Mouse (Mus musculus): ENCODE measurements around the gene Riiad1.

The Riiad1 gene

DNA sequence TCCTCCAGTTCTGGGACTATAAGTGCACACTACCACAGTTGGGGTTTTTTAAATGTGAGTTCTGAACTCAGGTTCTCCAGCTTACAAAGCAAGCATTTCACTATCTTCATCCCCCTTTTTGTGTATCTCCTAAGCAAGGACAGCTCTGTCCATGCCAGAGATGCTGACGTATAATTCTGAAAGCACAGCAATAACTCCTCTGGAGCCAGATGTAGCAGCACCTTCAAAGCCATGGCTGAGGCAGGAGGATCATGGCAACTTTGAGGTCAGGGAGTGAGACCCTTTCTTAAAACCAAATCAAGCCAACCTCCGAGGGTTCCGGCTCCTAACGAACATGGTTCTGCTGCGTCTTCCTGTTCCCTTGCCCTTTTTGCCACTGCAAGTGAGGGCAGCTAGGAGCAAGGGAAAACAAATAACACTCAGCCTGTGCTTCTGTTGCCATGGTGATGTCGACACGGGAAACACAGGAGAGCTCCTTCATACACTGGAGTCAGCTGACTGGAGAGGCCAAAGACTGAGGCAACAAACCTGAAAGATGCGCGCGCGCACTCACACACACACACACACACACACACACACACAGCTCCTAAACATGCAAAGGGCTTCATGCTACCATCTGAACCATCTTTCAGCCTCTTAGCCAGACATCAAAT, 16.1 kb downstream of the Riiad1 start:
- DNase-seq (ENCODE audit: low spot score in 2 of 2) = no peak

DNA sequence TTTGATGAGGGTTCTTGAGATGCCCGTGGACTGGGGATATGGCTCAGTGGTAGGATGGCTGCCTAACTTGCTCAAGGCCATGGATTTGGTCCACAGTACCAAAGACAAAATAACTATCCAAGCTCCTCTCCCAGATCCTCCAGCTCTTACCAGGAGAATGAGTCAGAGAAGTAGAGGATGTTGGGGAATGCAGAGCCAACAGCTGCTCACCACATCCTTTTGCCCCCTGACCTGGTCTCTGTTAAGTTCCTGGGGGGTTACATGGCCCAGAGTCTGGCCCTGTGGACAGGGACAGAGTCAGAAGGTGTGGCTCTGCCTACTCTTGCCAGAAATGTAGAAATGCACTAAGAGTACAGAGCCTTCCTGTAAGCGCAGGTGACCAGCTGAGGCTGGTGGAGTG, 20.3 kb downstream of the Riiad1 start:
- no peak for DNase-seq (ENCODE audit: low spot score in 2 of 2)

DNA sequence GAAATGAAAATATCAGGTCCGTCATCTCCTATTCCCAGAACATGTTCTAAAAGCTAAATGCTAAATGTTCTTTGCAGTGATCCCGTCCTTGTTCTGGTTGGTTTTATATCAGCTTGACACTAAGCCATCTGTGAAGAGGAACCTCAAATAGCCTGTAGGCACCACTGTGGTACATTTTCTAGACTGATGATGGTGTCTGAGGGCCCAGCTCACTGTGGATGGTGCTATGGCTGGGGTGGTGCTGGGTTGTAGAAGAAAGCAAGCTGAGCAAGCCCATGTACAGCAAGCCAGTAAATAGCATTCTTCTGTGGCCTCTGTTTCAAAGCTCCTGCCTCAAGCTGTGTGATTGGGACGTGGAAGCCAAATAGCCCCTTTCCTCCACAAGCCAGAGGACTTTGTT, 23.1 kb downstream of the Riiad1 start:
- no peak for DNase-seq (ENCODE audit: low spot score in 2 of 2)

DNA sequence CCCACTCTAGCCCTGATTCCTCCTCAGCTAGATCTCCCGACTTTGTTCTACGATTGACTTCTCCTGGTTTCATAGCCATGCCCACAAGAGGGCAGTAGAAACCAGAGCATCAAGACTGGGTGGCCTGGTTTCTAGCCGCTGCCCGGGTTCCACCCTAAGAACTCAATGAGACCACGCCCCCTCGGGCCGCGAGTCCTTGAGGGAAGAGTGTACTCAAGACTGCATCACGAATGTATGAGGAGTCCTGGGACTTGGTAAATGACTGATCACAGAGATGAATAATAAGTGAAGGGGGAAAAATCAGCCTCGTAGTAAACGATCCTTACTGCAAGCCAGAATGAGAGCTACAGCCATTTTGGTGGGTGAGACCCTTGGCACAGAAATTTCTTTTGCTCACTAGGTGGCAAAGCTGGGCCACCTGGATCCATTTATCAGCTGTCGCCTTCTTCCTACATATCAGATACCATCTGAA, 23.6 kb downstream of the Riiad1 start:
- DNase-seq (ENCODE audit: low spot score in 2 of 2) = peak; percentile 61 to 71

DNA sequence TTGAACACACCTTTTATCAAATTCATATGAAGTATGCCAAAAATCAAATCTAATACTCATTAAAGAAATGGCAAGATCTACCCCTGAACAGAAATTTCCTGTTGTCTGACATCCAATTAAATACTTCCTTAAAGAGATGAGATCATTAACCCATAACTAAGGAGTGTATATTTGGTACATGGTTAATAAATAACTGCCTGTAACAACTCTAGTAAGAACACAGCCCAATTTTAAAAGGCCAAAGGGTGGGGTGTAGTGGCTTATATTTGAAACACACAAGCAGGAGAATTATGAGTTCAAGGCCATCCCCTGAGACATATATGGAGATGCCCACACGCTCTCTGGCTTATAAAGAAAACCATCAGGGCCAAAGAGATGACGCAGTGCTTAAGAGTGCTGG, 30.8 kb downstream of the Riiad1 start:
- no peak for DNase-seq (ENCODE audit: low spot score in 2 of 2)

DNA sequence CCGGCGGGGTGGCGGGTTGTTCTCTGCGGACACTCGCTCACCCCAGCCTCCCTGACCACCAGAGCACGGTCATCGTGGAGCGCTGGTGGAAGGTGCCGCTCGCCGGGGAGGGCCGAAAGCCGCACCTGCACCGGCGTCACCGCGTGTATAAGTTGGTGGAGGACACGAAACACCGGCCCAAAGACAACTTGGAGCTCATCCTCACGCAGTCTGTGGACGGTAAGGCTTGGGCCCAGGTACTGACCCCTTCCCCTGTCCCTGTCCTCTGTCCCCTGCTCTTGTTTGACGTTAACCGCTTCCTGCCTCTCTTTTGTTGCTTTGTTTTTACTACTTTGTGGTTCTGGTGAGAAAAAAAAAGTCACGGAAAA, 36.6 kb downstream of the Riiad1 start, which contains the start of gene Oaz3:
TSS of gene Oaz3 (minus strand) at position 319 of the 368 bp plus-strand sequence.
- no peak for DNase-seq (ENCODE audit: low spot score in 2 of 2)

DNA sequence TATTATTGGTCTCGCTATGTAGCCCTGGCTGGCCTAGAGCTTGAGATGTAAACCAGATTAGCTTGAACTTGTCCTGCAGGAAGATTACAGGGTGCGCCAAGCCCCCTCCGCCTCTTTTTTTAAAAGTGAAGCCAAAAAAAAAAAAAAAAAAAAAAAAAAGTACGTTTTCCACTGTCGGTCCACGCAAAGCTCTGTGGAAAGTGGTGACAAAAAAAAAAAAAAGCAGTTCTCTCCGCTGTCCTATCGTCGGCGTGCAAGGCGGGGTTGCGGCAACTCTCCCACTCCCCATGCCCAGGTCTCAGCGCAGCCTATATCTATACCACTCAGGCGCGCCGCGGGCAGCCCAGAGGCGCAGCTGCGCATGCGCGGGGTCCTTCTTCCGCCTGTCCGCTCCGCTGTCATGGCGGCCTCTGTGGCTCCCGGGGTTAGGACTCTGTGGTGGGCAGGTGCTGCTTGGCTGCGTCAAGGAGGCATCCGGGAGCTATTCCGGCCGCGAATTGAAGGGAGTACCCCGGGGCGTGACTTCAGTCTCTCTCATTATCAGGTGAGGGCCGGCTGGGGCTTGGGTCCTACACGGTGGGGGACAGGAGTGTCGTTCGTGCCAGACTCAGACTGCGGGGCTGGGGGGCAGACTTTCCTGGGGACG, 37.1 kb downstream of the Riiad1 start, which contains the start of gene Mrpl9:
TSS of gene Mrpl9 (plus strand) at position 368 of the 646 bp plus-strand sequence.
- peak; percentile 93 to 94 for DNase-seq (ENCODE audit: low spot score in 2 of 2)

DNA sequence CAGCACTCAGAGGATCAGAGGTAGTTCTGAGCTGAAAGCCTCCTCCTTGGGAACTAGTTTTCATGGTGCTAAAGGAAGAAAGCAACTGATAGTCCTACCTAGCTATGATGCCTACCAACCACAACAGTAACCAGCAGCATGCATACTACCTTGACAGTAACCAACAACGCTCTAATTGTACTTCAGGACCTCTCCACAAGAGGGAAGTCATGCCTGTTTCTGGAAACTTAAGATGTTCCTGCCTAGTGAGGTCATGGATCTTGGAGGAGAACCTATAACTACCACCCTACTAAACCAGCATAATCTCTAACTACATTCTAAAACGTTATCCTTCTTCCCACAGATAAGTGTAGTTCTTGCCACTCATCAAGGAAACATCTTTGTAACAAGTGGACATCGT, 39.0 kb downstream of the Riiad1 start:
- DNase-seq (ENCODE audit: low spot score in 2 of 2) = no peak

DNA sequence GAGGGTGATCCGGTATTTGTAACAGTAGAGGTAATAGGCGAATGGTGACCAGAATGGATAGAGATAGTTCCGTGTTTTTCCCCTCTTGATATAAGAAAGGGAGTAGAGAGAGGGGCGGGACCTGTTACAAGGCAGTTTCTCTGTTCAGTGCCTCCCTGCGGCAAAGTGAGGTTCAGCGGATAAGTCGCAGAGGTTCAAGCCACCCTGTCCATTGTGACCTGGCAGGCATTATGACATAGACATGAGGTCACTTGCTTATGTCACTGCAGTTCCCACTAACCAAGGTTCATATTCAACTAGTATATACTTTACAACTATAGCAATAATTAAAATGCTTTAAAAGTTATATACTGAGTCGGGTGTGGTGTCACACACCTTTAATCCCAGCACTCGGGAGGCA, 43.7 kb downstream of the Riiad1 start:
- no peak for DNase-seq (ENCODE audit: low spot score in 2 of 2)

DNA sequence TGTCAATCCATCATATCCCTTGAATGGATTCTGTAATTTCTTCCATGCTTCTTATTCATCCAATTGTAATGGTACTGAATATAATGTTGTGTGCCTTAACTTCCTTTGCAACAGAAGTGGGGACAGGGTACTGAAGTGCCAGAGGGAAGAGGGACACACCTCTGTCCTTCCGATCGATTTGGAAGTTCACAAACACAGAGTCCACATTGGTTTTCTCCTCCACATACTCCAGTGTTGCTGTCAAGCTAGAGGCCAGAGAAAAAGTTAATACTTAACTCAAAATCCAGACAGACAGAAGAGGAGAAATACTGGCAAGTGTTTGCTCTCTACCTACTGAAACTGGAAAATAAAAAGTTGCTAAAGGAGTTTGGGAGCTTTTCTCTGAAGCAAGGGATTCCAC, 45.8 kb downstream of the Riiad1 start:
- no peak for DNase-seq (ENCODE audit: low spot score in 2 of 2)

DNA sequence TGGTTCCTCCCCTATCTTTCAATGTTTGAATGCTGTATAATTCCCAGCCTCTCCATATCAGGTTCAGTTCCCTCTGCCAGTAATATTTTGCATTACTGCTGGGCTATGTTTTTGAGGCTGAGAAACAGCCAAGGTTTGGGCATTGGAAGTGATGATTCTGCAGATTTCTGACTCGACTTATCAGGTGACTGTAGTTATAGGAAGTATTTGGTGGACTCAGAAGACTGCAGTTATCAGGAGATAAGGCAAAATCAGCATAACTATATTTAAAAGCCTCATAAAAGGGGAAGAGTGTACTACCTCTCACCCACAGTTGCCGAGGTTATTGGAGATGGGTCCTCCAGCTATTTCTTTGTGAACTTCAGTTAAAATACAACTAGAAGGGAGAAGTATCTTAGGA, 49.2 kb downstream of the Riiad1 start:
- DNase-seq (ENCODE audit: low spot score in 2 of 2) = no peak
